Mouse (Mus musculus) liver, embryonic 15.5 days (tissue): Measurements from ENCODE around the gene Tjap1. TPM values are rescaled to one million over a fixed set of nuclear protein-coding genes. Genes with fewer than 3 reads are reported as not detected.

Experiments used
- ATAC-seq: fragments of 200-750 bp; cut with Nextera tagmentation; 2 replicates; pipeline ENCODE4 v1.8.0; 2017; ENCODE audit warnings: moderate number of reproducible peaks, mild to moderate bottlenecking, moderate library complexity; ENCODE audit not compliant: insufficient read depth
- H3K27ac ChIP-seq: fragments of 300-500 bp; sonication (generic); replicated peaks from 2 replicates; pipeline ENCODE4 v1.5.1; 2015; ENCODE audit warnings: mild to moderate bottlenecking, inconsistent platforms
- H3K27me3 ChIP-seq: fragments of 300-500 bp; sonication (generic); 2 replicates; pipeline ENCODE4 v1.6.1; 2015; ENCODE audit warnings: mild to moderate bottlenecking, inconsistent platforms
- H3K36me3 ChIP-seq: fragments of 300-500 bp; sonication (generic); replicated peaks from 2 replicates; pipeline ENCODE4 v1.6.1; 2015; ENCODE audit warnings: moderate library complexity, mild to moderate bottlenecking, inconsistent platforms
- H3K4me1 ChIP-seq: fragments of 300-500 bp; sonication (generic); replicated peaks from 2 replicates; pipeline ENCODE4 v1.6.1; 2015; ENCODE audit warnings: inconsistent platforms
- H3K4me2 ChIP-seq: fragments of 300-500 bp; sonication (generic); 2 replicates; pipeline ENCODE4 v1.6.1; 2015; ENCODE audit warnings: moderate library complexity, mild to moderate bottlenecking, inconsistent platforms
- H3K4me3 ChIP-seq: fragments of 300-500 bp; sonication (generic); replicated peaks from 2 replicates; pipeline ENCODE4 v1.5.1; 2015; ENCODE audit warnings: mild to moderate bottlenecking, inconsistent platforms
- H3K9ac ChIP-seq: fragments of 300-500 bp; sonication (generic); 2 replicates; pipeline ENCODE4 v1.6.1; 2015; ENCODE audit warnings: moderate library complexity, mild to moderate bottlenecking, inconsistent platforms
- H3K9me3 ChIP-seq: fragments of 300-500 bp; sonication (generic); replicated peaks from 2 replicates; pipeline ENCODE4 v1.6.1; 2016; ENCODE audit warnings: inconsistent platforms
- WGBS: fragments of 180-500 bp; shearing (Covaris S2); methylation state at CpG from one replicate; pipeline ENCODE4 v1.1.7; 2015; ENCODE audit warnings: mixed read lengths; ENCODE audit not compliant: insufficient replicate concordance; 5-methylcytosine and 5-hydroxymethylcytosine counted together
- polyA plus RNA-seq: library from polyadenylated mRNA; unstranded; fragments of >200 nt; fragmentation: Nextera tagmentation; extraction: Ambion mirVana; gene quantifications from 2 replicates; pipeline ENCODE4 v1.2.1, GENCODE M21; 2015

Gene Tjap1
- polyA plus RNA-seq, result 9.8 and 10.5 TPM in 2 replicates

DNA sequence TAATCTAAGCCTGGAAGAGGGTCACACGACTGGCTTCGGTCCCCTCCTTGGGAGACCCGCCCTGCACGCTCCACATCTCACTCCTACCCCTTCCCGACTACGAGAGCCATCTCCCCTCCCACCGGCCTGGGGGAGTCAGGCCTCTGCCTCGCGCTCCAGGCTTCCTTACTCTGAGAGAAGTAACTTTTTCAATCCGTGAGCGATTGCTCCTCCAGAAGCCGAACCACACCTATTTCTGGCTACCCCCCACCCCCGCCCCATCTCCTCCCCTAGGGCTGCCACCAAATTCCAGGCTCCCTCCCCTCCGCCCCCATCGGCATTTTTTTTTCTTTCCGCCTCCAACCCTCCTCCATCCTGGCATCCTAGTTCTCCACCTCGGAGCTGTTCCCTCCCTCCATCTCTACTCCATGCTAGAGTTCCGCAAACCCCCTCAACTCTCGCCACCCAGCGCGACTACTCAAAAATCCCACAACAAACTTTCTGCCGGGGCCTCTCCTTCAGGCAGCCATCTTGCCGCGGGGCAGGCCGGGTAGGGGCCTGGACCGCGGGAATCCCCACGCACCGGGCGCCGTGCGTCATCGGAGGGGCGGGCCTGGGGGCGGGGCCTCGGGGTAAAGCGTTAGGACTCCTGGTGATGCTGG is at the start of gene Tjap1:
Gene Tjap1 (minus strand): TSS at position 544 of the 641 bp plus-strand sequence.
- peak; percentile 91 for ATAC-seq
- peak within 1 kb of the TSS; percentile 80 for H3K4me3 ChIP-seq
- peaks cover 20% of the 10 kb centered on the region for H3K4me1 ChIP-seq
- under 1% methylated on average over 37 of the region's 37 CpGs for WGBS
- H3K9ac ChIP-seq, result peak within 1 kb of the TSS; percentile 81
- peaks cover 8% of the 10 kb centered on the region for H3K27me3 ChIP-seq
- peak within 1 kb of the TSS; percentile 77 for H3K27ac ChIP-seq
- peak within 1 kb of the TSS; percentile 95 for H3K4me2 ChIP-seq
- H3K9me3 ChIP-seq, result no peaks in the 10 kb centered on the region
- peaks cover 30% of the 10 kb centered on the region for H3K36me3 ChIP-seq

DNA sequence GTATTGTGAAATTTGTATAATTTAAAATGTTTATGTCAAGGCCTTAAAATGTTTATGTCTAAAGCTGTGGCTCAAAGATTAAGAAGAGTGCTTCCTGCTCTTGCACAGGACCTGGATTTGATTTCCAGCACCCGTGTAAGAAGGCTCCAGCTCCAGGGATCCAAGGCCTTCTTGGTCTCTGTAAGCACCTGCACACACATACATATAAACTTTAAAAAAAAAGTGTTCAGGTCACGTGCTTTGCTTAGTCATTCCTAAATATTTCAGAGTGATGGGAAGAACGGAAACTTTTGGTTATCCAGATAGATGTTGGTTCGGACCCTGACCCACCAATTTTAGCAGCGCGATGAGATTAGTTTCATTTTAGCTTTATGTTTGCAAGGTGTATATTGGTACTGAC is 45.9 kb upstream of the Tjap1 start:
- peaks cover 31% of the 10 kb centered on the region for H3K4me1 ChIP-seq
- H3K9me3 ChIP-seq, result no peaks in the 10 kb centered on the region
- no peaks in the 10 kb centered on the region for H3K27me3 ChIP-seq
- no peaks in the 10 kb centered on the region for H3K36me3 ChIP-seq
- 62% methylated on average over 6 of the region's 6 CpGs for WGBS
- H3K4me2 ChIP-seq, result peak overlapping the region; percentile 98
- H3K27ac ChIP-seq, result peak overlapping the region; percentile 94
- H3K4me3 ChIP-seq, result peak overlapping the region; percentile 86
- ATAC-seq, result no peak
- H3K9ac ChIP-seq, result no peak overlapping the region

DNA sequence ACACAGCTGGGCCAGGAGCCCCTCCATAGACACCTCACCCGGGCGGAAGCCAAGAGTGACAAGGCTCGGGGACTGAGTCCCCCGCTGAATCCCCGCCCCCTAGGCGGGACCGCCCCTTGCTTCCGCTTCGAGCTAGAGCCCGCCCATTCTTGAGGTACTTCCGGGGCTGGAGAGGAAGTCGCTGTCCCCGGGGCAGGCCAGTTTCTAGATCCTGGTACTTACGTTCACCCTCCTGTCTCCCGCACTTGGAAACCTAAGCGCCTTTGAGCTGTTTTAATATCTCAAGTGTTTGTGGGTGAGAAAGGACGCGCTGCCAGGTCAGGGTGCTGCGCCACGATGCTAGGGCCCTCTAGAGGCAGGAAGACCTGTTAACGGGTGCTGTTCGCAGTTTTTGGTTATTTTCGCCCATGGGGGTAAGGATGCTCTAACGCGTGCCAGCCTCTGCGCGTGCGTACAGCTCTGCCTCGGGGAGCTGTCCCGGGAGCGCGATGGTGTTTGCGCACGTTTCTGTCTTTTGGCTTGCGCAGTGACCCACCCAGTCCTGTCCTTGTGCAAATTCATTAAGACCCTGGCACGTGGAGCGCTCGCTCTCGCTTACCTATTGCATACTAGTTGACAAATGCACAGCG is 45.2 kb upstream of the Tjap1 start, which contains the start of gene Abcc10:
Gene Abcc10 (minus strand): TSS at position 447 of the 629 bp plus-strand sequence.
- peaks cover 31% of the 10 kb centered on the region for H3K4me1 ChIP-seq
- peak; percentile 98 for ATAC-seq
- H3K9me3 ChIP-seq, result no peaks in the 10 kb centered on the region
- under 1% methylated on average over 40 of the region's 40 CpGs for WGBS
- H3K27ac ChIP-seq, result peak within 1 kb of the TSS; percentile 94
- H3K4me2 ChIP-seq, result peak within 1 kb of the TSS; percentile 98
- peak within 1 kb of the TSS; percentile 86 for H3K4me3 ChIP-seq
- no peaks in the 10 kb centered on the region for H3K36me3 ChIP-seq
- H3K27me3 ChIP-seq, result no peaks in the 10 kb centered on the region
- H3K9ac ChIP-seq, result peak within 1 kb of the TSS; percentile 87

DNA sequence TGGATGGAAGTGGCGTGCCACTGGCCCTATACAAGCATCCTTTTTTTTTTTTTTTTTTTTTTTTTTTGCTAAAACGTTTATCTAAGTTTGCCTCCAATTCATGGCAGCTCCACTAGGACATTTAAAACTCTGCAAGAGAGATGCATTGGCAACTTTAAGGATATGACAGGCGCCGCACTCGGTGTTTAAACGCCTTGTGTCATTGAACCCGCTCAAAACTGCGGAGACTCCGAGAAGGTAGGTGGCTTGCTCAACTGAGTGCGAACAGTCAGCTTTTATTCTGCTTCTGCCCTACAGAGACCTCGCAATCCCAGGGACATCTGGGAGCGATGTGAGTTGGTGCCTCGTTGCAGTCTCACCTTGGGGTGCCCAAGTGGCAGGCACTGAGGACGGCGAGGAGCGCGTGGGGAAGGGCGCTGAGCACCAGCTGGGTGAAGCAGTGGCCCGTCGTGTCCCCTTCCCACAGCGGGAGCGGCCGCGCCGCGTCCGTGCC is 44.6 kb upstream of the Tjap1 start:
- H3K27ac ChIP-seq, result peak overlapping the region; percentile 94
- peaks cover 31% of the 10 kb centered on the region for H3K4me1 ChIP-seq
- H3K36me3 ChIP-seq, result no peaks in the 10 kb centered on the region
- peak overlapping the region; percentile 86 for H3K4me3 ChIP-seq
- H3K27me3 ChIP-seq, result no peaks in the 10 kb centered on the region
- ATAC-seq, result no peak; the same call in 1 of the 2 replicates
- H3K9ac ChIP-seq, result peak overlapping the region; percentile 87
- WGBS, result 7% methylated on average over 27 of the region's 27 CpGs
- H3K4me2 ChIP-seq, result peak overlapping the region; percentile 98
- no peaks in the 10 kb centered on the region for H3K9me3 ChIP-seq

DNA sequence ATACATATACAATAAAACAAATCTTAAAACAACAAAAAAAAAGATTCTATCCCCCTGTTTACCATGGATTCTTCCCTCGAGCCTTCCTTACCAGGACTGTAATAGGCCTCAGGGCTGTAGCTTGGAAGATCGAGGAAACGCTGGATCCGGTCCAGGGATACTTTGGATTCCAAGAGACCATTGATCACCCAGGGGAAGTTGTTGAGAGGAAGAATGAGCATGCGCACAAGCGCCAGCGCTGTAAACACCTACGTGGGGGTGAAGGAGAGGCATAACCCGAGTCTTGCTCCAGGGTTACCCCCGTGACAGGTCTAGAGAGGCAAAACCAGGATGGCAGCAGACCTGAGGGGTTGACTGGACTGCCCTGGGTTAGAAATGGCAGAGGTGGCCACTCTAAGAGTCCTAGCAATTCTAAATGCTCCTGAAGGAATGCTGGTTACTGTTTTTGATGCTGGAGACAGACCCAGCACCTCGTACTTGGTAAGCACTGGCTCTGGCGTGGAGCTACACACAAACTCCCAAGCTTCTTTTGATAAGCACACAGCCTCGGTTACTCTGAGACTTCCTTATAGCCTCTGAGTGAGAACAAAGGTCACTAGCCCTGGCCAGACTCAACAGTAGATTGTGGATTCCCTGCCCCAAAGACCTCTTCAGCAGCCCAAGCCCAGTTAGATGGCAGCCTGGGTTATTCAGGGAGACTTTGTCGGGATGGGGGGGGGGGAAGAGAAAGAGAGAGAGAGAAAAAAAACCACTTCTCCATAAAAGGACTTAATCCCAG is 39.4 kb upstream of the Tjap1 start:
- Histone ChIP-seq H3K4me1 (peaks cover 9% of the 10 kb centered on the region), H3K36me3 (no peaks in the 10 kb centered on the region), H3K4me2 (no peak overlapping the region), H3K27me3 (no peaks in the 10 kb centered on the region), H3K4me3 (no peak overlapping the region), H3K27ac (no peak overlapping the region), H3K9me3 (no peaks in the 10 kb centered on the region), H3K9ac (no peak overlapping the region)
- WGBS, result 68% methylated on average over 14 of the region's 14 CpGs
- no peak for ATAC-seq

DNA sequence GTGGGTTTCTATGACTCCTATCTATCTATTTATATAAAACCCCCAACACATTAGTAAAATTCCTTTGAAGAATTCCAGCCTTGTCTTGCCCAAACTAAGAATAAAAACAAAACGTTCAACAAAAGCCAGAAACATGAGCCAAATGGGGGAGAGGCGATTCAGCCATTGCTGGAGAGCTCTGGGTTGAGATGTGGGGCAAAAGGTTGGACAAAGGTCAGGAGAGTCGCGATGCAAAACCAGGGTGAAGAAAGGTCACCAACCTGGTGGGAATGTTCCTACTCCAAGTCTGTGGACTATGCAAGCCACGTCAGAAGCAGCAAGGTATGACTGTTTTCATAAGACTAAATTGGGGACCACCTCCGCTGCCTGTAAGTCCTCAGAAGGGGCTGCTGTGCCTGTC is 37.7 kb upstream of the Tjap1 start:
- H3K9me3 ChIP-seq, result no peaks in the 10 kb centered on the region
- 0 out of 2 replicates have a peak, but pooled peaks cover 4% of the 10 kb centered on the region for H3K4me1 ChIP-seq
- WGBS, result 64% methylated on average over 6 of the region's 6 CpGs
- no peak overlapping the region for H3K4me2 ChIP-seq
- H3K27me3 ChIP-seq, result no peaks in the 10 kb centered on the region
- H3K27ac ChIP-seq, result no peak overlapping the region
- H3K4me3 ChIP-seq, result no peak overlapping the region
- no peaks in the 10 kb centered on the region for H3K36me3 ChIP-seq
- ATAC-seq, result no peak
- no peak overlapping the region for H3K9ac ChIP-seq

DNA sequence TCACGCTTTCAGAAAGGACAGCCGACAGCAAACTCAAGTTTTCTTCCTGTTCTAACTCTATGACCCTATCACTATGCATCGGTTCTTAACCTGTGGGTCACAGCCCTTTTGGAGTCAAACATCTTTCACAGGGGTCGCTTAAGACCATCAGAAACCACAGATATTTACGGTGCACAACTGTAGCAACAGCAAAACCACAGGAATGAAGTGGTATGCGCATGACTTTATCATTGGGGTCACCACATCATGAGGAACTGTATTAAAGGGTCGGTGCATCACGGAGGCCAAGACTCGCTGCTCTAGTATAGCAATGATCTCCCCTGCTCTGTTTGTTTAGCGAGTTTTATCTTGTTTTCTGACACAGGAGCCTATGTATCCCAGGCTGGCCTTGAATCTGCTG is 33.0 kb upstream of the Tjap1 start:
- no peak overlapping the region for H3K4me3 ChIP-seq
- 63% methylated on average over 10 of the region's 10 CpGs for WGBS
- H3K27me3 ChIP-seq, result no peaks in the 10 kb centered on the region
- H3K9me3 ChIP-seq, result no peaks in the 10 kb centered on the region
- no peak for ATAC-seq
- no peak overlapping the region for H3K9ac ChIP-seq
- no peak overlapping the region for H3K27ac ChIP-seq
- H3K4me1 ChIP-seq, result 0 out of 2 replicates have a peak, but pooled peaks cover 3% of the 10 kb centered on the region
- H3K4me2 ChIP-seq, result no peak overlapping the region
- no peaks in the 10 kb centered on the region for H3K36me3 ChIP-seq

DNA sequence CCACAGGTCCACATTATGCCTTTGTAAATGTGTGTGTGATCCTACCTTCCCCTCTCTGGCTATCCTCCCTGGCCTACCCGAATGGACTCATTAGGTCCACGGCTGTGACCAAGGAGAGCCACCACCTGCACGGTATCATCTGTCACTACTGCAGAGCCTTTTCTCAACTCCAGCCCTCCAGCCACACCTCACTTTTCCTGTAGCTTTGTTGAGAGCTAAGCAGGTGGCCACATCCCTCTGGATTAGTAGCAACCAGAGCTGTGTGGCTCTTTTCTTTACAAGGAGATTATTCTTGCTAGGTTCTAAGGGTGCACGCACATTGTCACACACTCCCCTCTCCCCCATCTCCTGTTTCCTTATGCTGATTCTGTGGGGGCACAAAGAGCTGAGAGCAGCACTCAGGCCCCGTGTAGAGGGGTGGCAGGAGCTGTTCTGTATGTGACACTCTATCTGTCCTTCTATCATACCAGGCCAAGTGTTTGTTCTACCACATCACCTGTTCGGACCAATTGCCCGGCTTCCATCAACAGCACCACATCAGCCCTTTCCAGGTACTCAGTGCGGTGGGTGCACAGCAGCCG is 30.4 kb upstream of the Tjap1 start:
- Histone ChIP-seq H3K36me3 (no peaks in the 10 kb centered on the region), H3K4me2 (no peak overlapping the region), H3K27ac (no peak overlapping the region), H3K4me1 (no peaks in the 10 kb centered on the region), H3K27me3 (no peaks in the 10 kb centered on the region), H3K9ac (no peak overlapping the region), H3K4me3 (no peak overlapping the region), H3K9me3 (no peaks in the 10 kb centered on the region)
- 78% methylated on average over 9 of the region's 9 CpGs for WGBS
- ATAC-seq, result no peak

DNA sequence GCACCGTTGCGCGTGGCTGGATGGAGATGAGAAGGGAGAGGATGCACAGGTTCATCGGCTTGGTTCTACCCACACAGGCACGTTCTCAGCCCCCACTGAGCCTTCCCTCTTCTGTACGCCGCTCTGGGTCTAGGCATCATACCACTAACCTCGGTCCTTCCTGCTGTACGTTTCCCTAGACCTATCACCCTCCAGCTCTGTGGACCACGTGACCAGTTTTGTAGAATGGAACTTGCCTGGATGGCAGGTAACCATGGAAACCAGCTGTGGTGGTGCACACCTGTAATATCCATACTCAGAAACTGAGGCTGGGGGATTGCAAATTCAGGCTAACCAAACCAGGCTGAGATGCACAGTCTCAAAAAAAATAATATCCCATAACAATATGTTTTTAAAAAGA is 27.7 kb upstream of the Tjap1 start:
- Histone ChIP-seq H3K27me3 (no peaks in the 10 kb centered on the region), H3K4me3 (no peak overlapping the region), H3K9me3 (no peaks in the 10 kb centered on the region), H3K9ac (no peak overlapping the region), H3K27ac (no peak overlapping the region), H3K36me3 (no peaks in the 10 kb centered on the region), H3K4me2 (no peak overlapping the region), H3K4me1 (no peaks in the 10 kb centered on the region)
- ATAC-seq, result no peak
- WGBS, result 68% methylated on average over 10 of the region's 10 CpGs

DNA sequence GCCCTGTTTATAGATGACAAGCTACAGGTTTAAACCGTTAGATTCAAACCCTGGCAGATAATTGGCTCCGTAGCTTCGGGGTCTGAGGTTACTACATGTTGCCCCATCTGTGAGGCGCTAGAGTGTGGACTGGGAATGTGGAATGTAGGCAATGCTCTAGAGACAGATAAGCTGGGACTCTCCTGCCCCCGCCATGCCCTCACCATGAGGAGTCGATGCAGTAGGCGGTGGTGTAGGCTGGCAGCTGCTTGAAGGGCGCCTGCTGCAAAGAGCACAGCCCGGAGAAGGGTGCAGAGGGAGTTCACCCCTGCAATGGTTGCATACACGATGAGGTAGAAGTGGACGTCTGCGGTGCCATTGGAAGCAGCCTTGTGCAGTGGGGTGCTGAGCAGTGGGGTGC is 27.0 kb upstream of the Tjap1 start:
- H3K36me3 ChIP-seq, result no peaks in the 10 kb centered on the region
- no peak for ATAC-seq
- no peaks in the 10 kb centered on the region for H3K4me1 ChIP-seq
- H3K4me2 ChIP-seq, result no peak overlapping the region
- H3K27me3 ChIP-seq, result no peaks in the 10 kb centered on the region
- WGBS, result 66% methylated on average over 12 of the region's 12 CpGs
- H3K4me3 ChIP-seq, result no peak overlapping the region
- no peak overlapping the region for H3K9ac ChIP-seq
- no peaks in the 10 kb centered on the region for H3K9me3 ChIP-seq
- H3K27ac ChIP-seq, result no peak overlapping the region

DNA sequence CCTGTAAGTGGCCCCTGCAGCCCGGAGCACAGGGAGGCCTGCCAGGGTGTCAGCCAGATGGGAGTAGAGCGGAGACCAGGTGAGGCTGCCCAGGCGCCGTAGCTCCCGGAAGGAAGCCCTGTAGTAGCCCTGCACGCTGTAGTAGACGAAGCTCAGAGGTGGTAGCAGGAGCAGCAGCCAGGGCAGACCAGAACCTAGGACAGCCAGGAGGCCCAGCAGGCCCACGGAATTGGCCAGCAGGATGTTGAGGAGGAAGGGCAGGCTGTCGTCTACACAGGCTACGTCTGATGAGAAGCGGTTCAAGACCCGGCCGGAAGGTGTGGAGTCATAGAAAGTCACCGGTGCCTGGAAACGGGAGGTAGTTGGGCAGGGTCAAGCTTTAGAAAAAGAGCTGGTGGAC is 24.1 kb upstream of the Tjap1 start:
- WGBS, result 80% methylated on average over 15 of the region's 15 CpGs

More for the DNA sequence above, 24.1 kb upstream of the Tjap1 start:
- H3K27me3 ChIP-seq, result no peaks in the 10 kb centered on the region
- no peaks in the 10 kb centered on the region for H3K4me1 ChIP-seq
- no peaks in the 10 kb centered on the region for H3K9me3 ChIP-seq
- no peaks in the 10 kb centered on the region for H3K36me3 ChIP-seq
- no peak overlapping the region for H3K4me2 ChIP-seq
- ATAC-seq, result no peak
- no peak overlapping the region for H3K9ac ChIP-seq
- H3K4me3 ChIP-seq, result no peak overlapping the region
- H3K27ac ChIP-seq, result no peak overlapping the region
